Mouse (Mus musculus) hindbrain, embryonic 11.5 days (tissue): ENCODE data around the gene Rec8. TPM values are rescaled to one million over a fixed set of nuclear protein-coding genes. Genes with fewer than 3 reads are reported as not detected.

ENCODE experiments used
- ATAC-seq: fragments of 200-750 bp; cut with Nextera tagmentation; 2 replicates; pipeline ENCODE4 v1.8.0; 2017; ENCODE audit warnings: mild to moderate bottlenecking, moderate TSS enrichment, moderate library complexity; ENCODE audit not compliant: low FRiP score
- DNase-seq: peaks from one replicate; pipeline ENCODE4 v3.0.0-alpha.2; 2015; ENCODE audit warnings: low spot score
- H3K27ac ChIP-seq: fragments of 300-500 bp; sonication (generic); 2 replicates; pipeline ENCODE4 v1.5.1; 2014; ENCODE audit warnings: mild to moderate bottlenecking, low read depth, low read length
- H3K27me3 ChIP-seq: fragments of 300-500 bp; sonication (generic); 2 replicates; pipeline ENCODE4 v1.6.1; 2014; ENCODE audit warnings: mild to moderate bottlenecking, low read length, moderate library complexity, mixed read lengths; ENCODE audit not compliant: control insufficient read depth, insufficient read depth
- H3K36me3 ChIP-seq: fragments of 300-500 bp; sonication (generic); 2 replicates; pipeline ENCODE4 v1.6.1; 2014; ENCODE audit warnings: mild to moderate bottlenecking, low read length, moderate library complexity, mixed read lengths; ENCODE audit not compliant: control insufficient read depth, insufficient read depth
- H3K4me1 ChIP-seq: fragments of 300-500 bp; sonication (generic); replicated peaks from 2 replicates; pipeline ENCODE4 v1.6.1; 2014; ENCODE audit warnings: low read length, mixed read lengths; ENCODE audit not compliant: control insufficient read depth, insufficient read depth
- H3K4me2 ChIP-seq: fragments of 300-500 bp; sonication (generic); replicated peaks from 2 replicates; pipeline ENCODE4 v1.6.1; 2014; ENCODE audit warnings: mild to moderate bottlenecking, low read depth, low read length
- H3K4me3 ChIP-seq: fragments of 300-500 bp; sonication (generic); 2 replicates; pipeline ENCODE4 v1.5.1; 2014; ENCODE audit warnings: low read depth, low read length
- H3K9ac ChIP-seq: fragments of 300-500 bp; sonication (generic); 2 replicates; pipeline ENCODE4 v1.6.1; 2014; ENCODE audit warnings: low read depth, low read length
- H3K9me3 ChIP-seq: fragments of 300-500 bp; sonication (generic); 2 replicates; pipeline ENCODE4 v1.6.1; 2016; ENCODE audit warnings: low read length; ENCODE audit not compliant: control insufficient read depth
- WGBS: fragments of 180-500 bp; shearing (Covaris S2); extraction: QIAGEN DNeasy Blood & Tissue Kit; methylation state at CpG from one replicate; pipeline ENCODE4 v1.1.7; 2014; 5-methylcytosine and 5-hydroxymethylcytosine counted together
- polyA plus RNA-seq: library from polyadenylated mRNA; unstranded; fragments of >200 nt; fragmentation: Nextera tagmentation; extraction: Ambion mirVana; gene quantifications from 2 replicates; pipeline ENCODE4 v1.2.1, GENCODE M21; 2014

Rec8 gene
- polyA plus RNA-seq, 1 experiment from 2014 or later: 8.8 TPM

GRCm38 (mm10) chr14:55642679-55643059 is 24.8 kb downstream of the Rec8 start:
- H3K4me1 ChIP-seq: peaks cover 3% of the 10 kb centered on the region; the same call in 1 of the 2 replicates
- peaks cover 7% of the 10 kb centered on the region; the same call in 1 of the 2 replicates for H3K36me3 ChIP-seq
- H3K9me3 ChIP-seq: no peaks in the 10 kb centered on the region
- peak overlapping the region; percentile 82 for H3K4me2 ChIP-seq
- H3K27me3 ChIP-seq: no peaks in the 10 kb centered on the region
- peak overlapping the region; percentile 94 for H3K9ac ChIP-seq
- DNase-seq: no peak
- peak overlapping the region; percentile 93 for H3K27ac ChIP-seq
- 21% methylated on average over 8 of the region's 8 CpGs for whole genome bisulfite sequencing
- ATAC-seq: peak; percentile 63; the same call in 1 of the 2 replicates
- H3K4me3 ChIP-seq: peak overlapping the region; percentile 95

DNA sequence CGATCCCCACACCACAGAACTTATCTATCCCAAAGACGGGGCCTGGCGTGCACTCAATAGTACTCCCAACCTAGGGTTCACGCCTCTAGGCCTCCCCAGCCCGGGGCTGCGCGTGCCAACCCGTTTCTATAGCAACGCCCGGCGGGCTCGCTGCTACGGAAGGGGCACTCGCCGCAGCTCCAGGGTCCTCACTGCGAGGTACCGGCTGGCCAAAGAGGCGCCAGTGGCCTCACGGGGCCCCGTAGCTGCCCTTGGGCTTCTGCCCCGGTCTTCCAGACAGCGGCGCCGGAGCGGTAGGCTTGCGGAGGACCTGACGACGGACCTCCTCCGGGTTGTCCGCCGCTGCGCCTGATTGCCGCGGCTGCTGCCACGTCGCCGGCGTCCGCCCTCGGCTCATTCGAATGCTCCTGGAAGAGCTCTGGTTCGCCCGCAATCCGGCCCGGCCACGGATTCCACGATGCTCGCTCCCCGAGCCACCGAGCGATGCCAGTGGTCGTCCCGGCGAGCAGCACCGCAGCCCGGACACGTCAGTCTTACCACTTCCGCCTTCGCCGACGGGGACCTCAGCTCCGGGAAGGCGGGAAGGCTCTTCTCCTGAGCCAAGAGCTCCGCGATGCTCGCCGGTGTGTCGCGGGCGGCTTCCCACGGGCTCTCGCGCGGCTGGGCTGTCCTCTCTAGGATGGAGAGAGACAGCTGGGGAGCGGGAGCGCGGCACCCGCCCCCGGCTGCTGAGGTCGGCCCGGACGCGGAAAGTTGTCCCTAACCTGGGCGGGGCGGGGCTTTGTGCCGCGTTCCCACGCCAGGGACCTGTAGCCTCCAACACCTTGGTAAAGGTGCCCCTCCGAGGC is 25.4 kb downstream of the Rec8 start, which contains the start of gene Tm9sf1:
Gene Tm9sf1, minus strand, starts transcription at position 747 of the 848 bp plus-strand sequence.
- Histone ChIP-seq H3K4me2 (peak within 1 kb of the TSS; percentile 82), H3K4me3 (peak within 1 kb of the TSS; percentile 95), H3K27me3 (no peaks in the 10 kb centered on the region), H3K4me1 (peaks cover 3% of the 10 kb centered on the region; the same call in 1 of the 2 replicates), H3K36me3 (0 out of 2 replicates have a peak, but pooled peaks cover 4% of the 10 kb centered on the region), H3K9me3 (no peaks in the 10 kb centered on the region), H3K9ac (peak within 1 kb of the TSS; percentile 94), H3K27ac (peak within 1 kb of the TSS; percentile 93)
- under 1% methylated on average over 86 of the region's 89 CpGs for WGBS
- ATAC-seq (peak; percentile 91), DNase-seq (peak; percentile 84)

GRCm38 (mm10) chr14:55644261-55644888 is 26.5 kb downstream of the Rec8 start:
- peak overlapping the region; percentile 94 for H3K9ac ChIP-seq
- no peaks in the 10 kb centered on the region for H3K9me3 ChIP-seq
- peaks cover 3% of the 10 kb centered on the region; the same call in 1 of the 2 replicates for H3K4me1 ChIP-seq
- H3K4me2 ChIP-seq: peak overlapping the region; percentile 82
- 32% methylated on average over 17 of the region's 17 CpGs for WGBS
- peak; percentile 21 for DNase-seq
- H3K4me3 ChIP-seq: peak overlapping the region; percentile 95
- H3K36me3 ChIP-seq: 0 out of 2 replicates have a peak, but pooled peaks cover 4% of the 10 kb centered on the region
- H3K27ac ChIP-seq: no peak overlapping the region
- H3K27me3 ChIP-seq: no peaks in the 10 kb centered on the region
- ATAC-seq: no peak

DNA sequence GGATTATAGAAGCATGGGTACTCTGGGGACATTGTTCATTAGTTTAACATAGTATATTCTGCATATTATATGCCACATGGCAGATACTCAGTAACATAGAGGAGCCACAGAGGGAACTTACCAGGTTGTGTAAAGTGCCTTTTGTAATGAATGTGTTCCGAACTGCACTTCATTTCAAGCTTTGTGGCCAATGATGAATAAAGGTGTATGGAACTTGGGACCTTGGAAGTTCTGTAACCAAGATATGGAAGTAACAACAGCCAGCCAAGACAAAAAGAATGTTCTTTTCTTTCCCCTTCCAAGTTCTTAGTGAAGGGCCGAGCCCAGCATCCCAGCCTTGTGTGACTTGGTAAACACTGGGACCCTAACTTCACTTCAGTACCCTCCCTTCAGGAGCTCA is 32.0 kb downstream of the Rec8 start, which contains the start of gene Tssk4:
Gene Tssk4, plus strand, starts transcription at position 301 of the 400 bp plus-strand sequence.
- Histone ChIP-seq H3K36me3 (0 out of 2 replicates have a peak, but pooled peaks cover 4% of the 10 kb centered on the region), H3K9me3 (no peaks in the 10 kb centered on the region), H3K4me3 (no peak within 1 kb of the TSS), H3K9ac (no peak within 1 kb of the TSS), H3K27me3 (no peaks in the 10 kb centered on the region), H3K4me2 (no peak within 1 kb of the TSS), H3K27ac (no peak within 1 kb of the TSS), H3K4me1 (no peaks in the 10 kb centered on the region)
- no peak for ATAC-seq
- WGBS: 91% methylated on average over 2 of the region's 2 CpGs
- DNase-seq: no peak

GRCm38 (mm10) chr14:55651528-55651927 is 33.7 kb downstream of the Rec8 start:
- 84% methylated on average over 7 of the region's 7 CpGs for WGBS
- Histone ChIP-seq H3K4me1 (no peaks in the 10 kb centered on the region), H3K9ac (no peak overlapping the region), H3K27me3 (no peaks in the 10 kb centered on the region), H3K4me3 (no peak overlapping the region), H3K9me3 (no peaks in the 10 kb centered on the region), H3K27ac (no peak overlapping the region), H3K4me2 (no peak overlapping the region), H3K36me3 (no peaks in the 10 kb centered on the region)
- no peak for ATAC-seq
- DNase-seq: no peak

GRCm38 (mm10) chr14:55656935-55657334 is 39.1 kb downstream of the Rec8 start:
- WGBS: 83% methylated on average over 3 of the region's 3 CpGs
- Histone ChIP-seq H3K4me1 (no peaks in the 10 kb centered on the region), H3K4me3 (no peak overlapping the region), H3K36me3 (no peaks in the 10 kb centered on the region; the same call in 1 of the 2 replicates), H3K27ac (no peak overlapping the region), H3K9ac (no peak overlapping the region), H3K9me3 (no peaks in the 10 kb centered on the region), H3K4me2 (no peak overlapping the region), H3K27me3 (no peaks in the 10 kb centered on the region)
- ATAC-seq (no peak), DNase-seq (no peak)

- Histone ChIP-seq H3K27me3 (no peaks in the 10 kb centered on the region), H3K4me2 (no peak overlapping the region), H3K27ac (no peak overlapping the region), H3K4me1 (no peaks in the 10 kb centered on the region), H3K4me3 (no peak overlapping the region), H3K36me3 (no peaks in the 10 kb centered on the region; the same call in 1 of the 2 replicates), H3K9ac (no peak overlapping the region), H3K9me3 (no peaks in the 10 kb centered on the region)
- WGBS: 89% methylated on average over 5 of the region's 5 CpGs
- DNase-seq (no peak), ATAC-seq (no peak)
These were observed 40.2 kb downstream of the Rec8 start for GRCm38 (mm10) chr14:55658011-55658410.

DNA sequence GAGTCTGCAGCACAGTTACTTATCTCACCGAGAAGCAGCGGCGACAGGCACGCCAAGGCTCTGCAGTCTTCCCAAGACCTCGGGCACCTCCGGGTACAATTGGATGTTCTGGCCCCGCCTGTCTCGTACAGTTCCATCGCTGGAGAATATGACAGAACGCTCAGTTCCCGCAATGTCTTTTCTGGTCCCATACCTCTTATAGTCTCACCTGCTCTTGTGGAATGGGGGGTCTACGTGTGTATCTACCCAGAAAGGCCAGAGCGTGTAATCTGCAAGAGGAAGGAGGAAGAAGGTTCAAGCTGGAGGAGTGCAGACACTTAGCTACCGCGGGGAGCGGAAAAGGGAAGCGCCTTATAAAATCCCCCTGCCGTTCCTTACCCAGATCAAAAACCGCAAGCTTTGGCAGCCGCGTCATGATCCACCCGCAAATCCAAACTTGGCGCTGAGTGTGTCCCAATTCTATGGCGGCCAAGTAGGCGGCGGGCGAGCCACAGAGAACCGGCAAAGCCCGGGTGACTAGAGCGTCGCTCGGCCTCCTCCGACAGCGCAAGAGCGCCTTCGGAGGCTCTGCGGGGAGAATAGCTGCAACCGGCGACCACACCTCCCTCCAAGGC is 42.2 kb downstream of the Rec8 start, which contains the start of gene Mdp1:
Gene Mdp1, minus strand, starts transcription at position 549 of the 614 bp plus-strand sequence.
- H3K4me3 ChIP-seq: peak within 1 kb of the TSS; percentile 37
- H3K36me3 ChIP-seq: no peaks in the 10 kb centered on the region; the same call in 1 of the 2 replicates
- no peaks in the 10 kb centered on the region for H3K9me3 ChIP-seq
- H3K9ac ChIP-seq: peak within 1 kb of the TSS; percentile 44
- WGBS: under 1% methylated on average over 39 of the region's 39 CpGs
- ATAC-seq (peak; percentile 89), DNase-seq (peak; percentile 86)
- H3K4me1 ChIP-seq: no peaks in the 10 kb centered on the region
- 0 out of 2 replicates have a peak within 1 kb of the TSS, but pooled peaks have one; percentile 6 for H3K27ac ChIP-seq
- H3K4me2 ChIP-seq: peak within 1 kb of the TSS; percentile 43
- no peaks in the 10 kb centered on the region for H3K27me3 ChIP-seq
